Mouse (Mus musculus): ENCODE data around the gene Hoxa11. TPM values are rescaled to one million over a fixed set of nuclear protein-coding genes. Genes with fewer than 3 reads are reported as not detected.

The Hoxa11 gene
- total RNA-seq (2021) = not detected
- long read RNA-seq, experiment 1 = 0 reads
- long read RNA-seq, experiment 2 = 0 reads

DNA sequence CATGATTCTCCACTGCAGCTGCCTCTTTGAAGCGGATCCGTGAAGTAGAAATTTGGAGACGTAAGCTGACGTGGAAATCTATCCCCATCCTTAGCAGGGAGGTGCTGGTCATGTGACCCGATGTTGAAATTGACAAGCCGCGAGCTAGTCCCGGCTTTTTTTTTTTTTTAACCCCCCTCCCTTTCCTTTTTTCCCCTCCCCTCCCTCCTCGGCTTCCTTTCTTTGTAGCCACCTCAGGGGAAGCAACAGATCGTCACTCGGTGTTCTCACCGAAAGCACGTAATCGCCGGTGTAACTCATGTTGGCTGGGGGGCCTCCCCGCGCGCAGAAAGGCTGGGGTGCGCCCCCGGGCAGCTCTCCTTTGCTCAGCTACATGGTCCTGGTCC lies at the start of gene Hoxa11:
Gene Hoxa11 (minus strand): TSS at position 54 of the 386 bp plus-strand sequence.
- H3K4me3 ChIP-seq = no peak within 1 kb of the TSS
- H3K27ac ChIP-seq = no peak within 1 kb of the TSS
- TF ChIP-seq CTCF (conservative IDR thresholded peaks at IDR 0.05) = no peak
- DNase-seq (ENCODE audit: low spot score in 2 of 2) = no peak

DNA sequence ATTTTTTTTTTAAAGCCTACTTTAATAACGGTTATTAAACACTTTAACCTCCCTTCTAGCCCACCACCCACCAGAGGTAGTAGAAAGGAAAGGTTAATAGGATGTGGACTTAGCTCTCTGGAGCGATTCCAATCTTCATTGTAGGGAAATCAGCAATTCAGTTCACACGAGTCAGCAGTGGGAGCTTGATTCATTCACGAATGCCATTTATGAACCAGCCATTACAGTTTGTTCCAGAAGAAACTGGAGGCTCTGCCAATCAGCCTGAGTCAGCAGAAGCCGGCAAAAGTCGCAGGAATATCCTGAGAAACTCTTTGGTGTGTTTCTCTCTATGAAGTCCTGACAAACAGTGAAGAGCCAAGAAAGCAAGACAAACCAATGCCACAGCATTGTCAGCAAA lies 49.0 kb upstream of the Hoxa11 start:
- H3K27ac ChIP-seq = no peak overlapping the region
- TF ChIP-seq CTCF (conservative IDR thresholded peaks at IDR 0.05) = no peak
- H3K4me3 ChIP-seq = no peak overlapping the region

DNA sequence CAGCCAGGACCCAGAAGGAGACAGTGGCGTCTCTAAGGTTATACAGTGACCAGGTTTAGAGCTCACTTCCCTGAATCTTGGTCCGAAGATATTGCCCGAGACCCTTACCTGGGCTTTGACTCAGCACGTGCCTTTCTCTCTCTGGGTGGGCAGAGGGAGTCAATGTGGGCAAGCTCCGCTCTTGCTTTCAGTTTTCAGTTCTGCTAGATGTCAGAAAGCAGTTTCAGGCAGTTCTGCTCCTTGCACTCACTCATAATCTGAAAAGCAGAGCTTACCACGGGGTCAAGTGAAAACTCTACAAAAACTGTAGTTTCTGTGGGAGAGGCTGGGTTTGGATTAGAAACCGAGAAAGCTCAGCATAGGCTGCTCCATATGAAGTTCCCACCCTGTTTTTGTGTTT lies 46.7 kb upstream of the Hoxa11 start:
- TF ChIP-seq CTCF (conservative IDR thresholded peaks at IDR 0.05) = no peak
- Histone ChIP-seq H3K27ac (no peak overlapping the region), H3K4me3 (no peak overlapping the region)
- no peak for DNase-seq (ENCODE audit: low spot score in 2 of 2)

More for the DNA sequence above, 49.0 kb upstream of the Hoxa11 start:
- DNase-seq (ENCODE audit: low spot score in 2 of 2) = no peak

DNA sequence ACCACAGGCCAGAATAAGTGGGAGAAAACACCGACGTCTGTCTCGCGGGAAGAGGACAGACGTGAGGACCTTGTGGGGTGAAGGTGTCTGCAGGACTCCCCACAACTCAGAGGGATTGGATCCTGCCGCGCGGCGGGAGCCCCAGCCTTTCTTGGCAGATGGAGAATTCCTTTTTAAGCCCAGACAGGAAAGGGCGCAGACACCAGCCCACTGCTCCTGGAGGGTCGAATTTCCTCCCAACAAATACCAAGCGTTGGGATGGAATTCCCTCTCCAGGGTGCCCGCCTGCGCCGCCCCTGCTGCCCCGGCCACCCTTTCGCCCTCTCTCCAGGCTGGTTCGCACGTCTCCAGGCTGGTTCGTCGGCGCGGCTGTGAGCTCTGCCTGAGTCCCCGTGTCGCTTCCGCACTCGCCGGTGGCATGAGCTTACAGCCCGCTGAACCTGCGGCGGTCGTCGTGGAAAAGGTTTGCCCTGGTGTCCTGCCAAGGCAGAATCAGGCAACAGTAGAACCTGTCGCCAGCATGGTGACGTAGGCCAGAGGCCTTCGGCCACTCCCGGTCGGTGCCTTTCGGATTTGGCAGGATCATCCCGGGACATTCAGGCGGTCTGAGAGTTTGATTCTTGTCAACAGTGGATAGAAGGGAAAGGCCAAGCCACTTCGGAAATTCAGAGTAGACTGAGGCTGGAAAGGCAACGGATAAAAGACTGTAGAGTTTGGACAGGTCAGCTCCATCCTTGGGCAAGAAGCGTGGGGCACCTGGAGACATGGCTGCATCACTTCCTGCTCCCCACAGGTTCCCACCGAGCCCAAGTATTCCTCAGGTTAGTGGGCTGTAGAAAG lies 45.6 kb upstream of the Hoxa11 start:
- Histone ChIP-seq H3K27ac (no peak overlapping the region), H3K4me3 (no peak overlapping the region)
- no peak for DNase-seq (ENCODE audit: low spot score in 2 of 2)
- no peak for TF ChIP-seq CTCF (conservative IDR thresholded peaks at IDR 0.05)

DNA sequence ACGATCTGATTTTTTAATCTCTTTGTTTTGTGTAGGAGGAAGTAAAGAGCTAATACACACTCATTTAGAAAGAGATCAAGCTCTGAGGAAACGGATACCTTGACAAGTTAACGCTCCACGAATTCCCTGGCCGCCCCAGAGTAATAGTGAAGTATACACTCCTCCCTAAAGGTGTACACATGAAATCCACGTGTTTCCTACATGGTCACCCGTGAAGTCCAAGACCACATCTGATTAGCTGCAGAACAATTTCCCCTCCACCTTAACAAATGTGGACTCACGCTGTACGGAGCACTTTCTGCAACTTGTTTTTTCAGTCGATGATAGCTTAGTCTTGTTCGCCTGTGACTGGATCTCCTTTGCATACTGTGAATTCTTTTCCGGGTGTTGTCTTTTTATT lies 44.6 kb upstream of the Hoxa11 start:
- TF ChIP-seq CTCF (conservative IDR thresholded peaks at IDR 0.05) = no peak
- Histone ChIP-seq H3K27ac (no peak overlapping the region), H3K4me3 (no peak overlapping the region)
- no peak for DNase-seq (ENCODE audit: low spot score in 2 of 2)

DNA sequence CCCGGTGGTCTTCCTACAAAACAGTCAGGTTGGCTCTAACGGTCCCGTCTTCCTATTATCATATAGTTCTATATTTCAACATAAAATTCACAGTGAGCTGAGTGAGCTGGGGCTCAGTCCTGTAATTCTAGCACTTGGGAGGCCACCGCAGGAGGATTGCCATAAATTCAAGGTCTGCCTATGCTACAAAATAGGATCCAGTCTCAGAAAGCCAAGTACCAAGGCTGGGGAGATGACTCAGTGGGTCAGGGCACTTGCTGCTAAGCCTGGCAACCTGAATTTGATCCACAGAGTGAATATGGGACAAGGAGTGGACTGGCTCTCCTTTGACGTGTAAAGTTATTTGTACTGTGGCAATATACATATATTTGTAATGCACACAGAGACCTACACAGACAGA lies 38.3 kb upstream of the Hoxa11 start:
- Histone ChIP-seq H3K4me3 (no peak overlapping the region), H3K27ac (no peak overlapping the region)
- TF ChIP-seq CTCF (conservative IDR thresholded peaks at IDR 0.05) = no peak
- no peak for DNase-seq (ENCODE audit: low spot score in 2 of 2)

- no peak for TF ChIP-seq CTCF (conservative IDR thresholded peaks at IDR 0.05)
- Histone ChIP-seq H3K4me3 (no peak overlapping the region), H3K27ac (no peak overlapping the region)
- DNase-seq (ENCODE audit: low spot score in 2 of 2) = no peak
Measured at GRCm38 (mm10) chr6:52281084-52281483, 35.5 kb upstream of the Hoxa11 start.

- no peak overlapping the region for H3K4me3 ChIP-seq
- TF ChIP-seq CTCF (conservative IDR thresholded peaks at IDR 0.05) = no peak
- DNase-seq (ENCODE audit: low spot score in 2 of 2) = no peak
- H3K27ac ChIP-seq = no peak overlapping the region
Measured at GRCm38 (mm10) chr6:52276920-52277319, 31.3 kb upstream of the Hoxa11 start.

DNA sequence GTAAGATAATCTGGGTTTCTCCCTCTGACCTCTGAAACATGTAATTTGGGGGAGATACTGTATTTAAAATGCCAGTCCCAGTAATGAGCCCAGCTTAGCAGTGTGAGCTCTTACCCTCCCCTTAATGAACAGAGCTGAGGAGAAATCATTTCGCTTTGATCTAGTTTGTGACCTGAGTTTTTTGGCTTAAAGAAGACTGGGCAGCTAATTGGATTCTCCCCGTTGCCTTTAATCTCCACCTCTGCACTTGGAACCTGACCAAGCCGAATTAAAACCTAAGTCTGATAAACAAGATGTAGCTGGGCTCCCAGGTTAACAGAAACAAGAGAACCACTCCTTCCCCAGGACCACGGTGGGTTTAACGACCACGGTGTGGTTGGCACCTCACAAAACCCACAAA lies 30.8 kb upstream of the Hoxa11 start:
- no peak overlapping the region for H3K27ac ChIP-seq
- no peak overlapping the region for H3K4me3 ChIP-seq
- TF ChIP-seq CTCF (conservative IDR thresholded peaks at IDR 0.05) = no peak
- DNase-seq (ENCODE audit: low spot score in 2 of 2) = no peak

GRCm38 (mm10) chr6:52275563-52276280 lies 30.1 kb upstream of the Hoxa11 start:
- Histone ChIP-seq H3K27ac (no peak overlapping the region), H3K4me3 (no peak overlapping the region)
- no peak for DNase-seq (ENCODE audit: low spot score in 2 of 2)
- TF ChIP-seq CTCF (conservative IDR thresholded peaks at IDR 0.05) = no peak

GRCm38 (mm10) chr6:52274576-52274975 lies 29.0 kb upstream of the Hoxa11 start:
- Histone ChIP-seq H3K4me3 (no peak overlapping the region), H3K27ac (no peak overlapping the region)
- no peak for DNase-seq (ENCODE audit: low spot score in 2 of 2)
- TF ChIP-seq CTCF (conservative IDR thresholded peaks at IDR 0.05) = no peak

- Histone ChIP-seq H3K27ac (no peak overlapping the region), H3K4me3 (no peak overlapping the region)
- no peak for TF ChIP-seq CTCF (conservative IDR thresholded peaks at IDR 0.05)
- DNase-seq (ENCODE audit: low spot score in 2 of 2) = no peak
Measured at GRCm38 (mm10) chr6:52273656-52274280, 28.2 kb upstream of the Hoxa11 start.
